Mouse (Mus musculus) heart, adult 2 months (tissue): ENCODE measurements around the gene Pdzd9. TPM values are rescaled to one million over a fixed set of nuclear protein-coding genes. Genes with fewer than 3 reads are reported as not detected.
A peak's percentile ranks its signal among the peaks of the same experiment; 100 is the strongest.

Source experiments
- DNase-seq, 2 experiments: peaks; one replicate each; pipeline ENCODE4 v3.0.0; 2021
- H3K27ac ChIP-seq: fragments of 200-600 bp; 2 replicates; pipeline ENCODE4 v1.8.1; 2022
- H3K27me3 ChIP-seq: fragments of 200-500 bp; 2 replicates; pipeline ENCODE4 v1.6.1; 2012; ENCODE audit warnings: mild to moderate bottlenecking, low read length, inconsistent platforms, mixed read lengths; ENCODE audit not compliant: control insufficient read depth, insufficient read depth
- H3K36me3 ChIP-seq: fragments of 200-500 bp; 2 replicates; pipeline ENCODE4 v1.6.1; 2012; ENCODE audit warnings: low read length, inconsistent platforms; ENCODE audit not compliant: control insufficient read depth, insufficient read depth
- H3K4me1 ChIP-seq: fragments of 200-500 bp; 2 replicates; pipeline ENCODE4 v1.6.1; 2011; ENCODE audit warnings: low read length; ENCODE audit not compliant: control insufficient read depth, insufficient read depth
- H3K4me3 ChIP-seq: fragments of 200-600 bp; 2 replicates; pipeline ENCODE4 v1.8.1; 2022
- H3K79me2 ChIP-seq: fragments of 200-500 bp; replicated peaks from 2 replicates; pipeline ENCODE4 v1.6.1; 2012; ENCODE audit warnings: mild to moderate bottlenecking, inconsistent platforms, low read length, moderate library complexity, mixed read lengths; ENCODE audit not compliant: control insufficient read depth, insufficient read depth
- H3K9ac ChIP-seq: fragments of 200-500 bp; 2 replicates; pipeline ENCODE4 v1.6.1; 2012; ENCODE audit warnings: low read depth, mild to moderate bottlenecking, control low read depth, inconsistent platforms, low read length, mixed read lengths
- CTCF ChIP-seq: fragments of 200-600 bp; IDR thresholded peaks from 2 replicates; pipeline ENCODE4 v1.8.1; 2022; ENCODE audit warnings: antibody characterized with exemption, mild to moderate bottlenecking, moderate library complexity
- EP300 ChIP-seq: fragments of 200-500 bp; IDR thresholded peaks from 2 replicates; pipeline ENCODE4 v1.6.1; 2011; ENCODE audit warnings: low read depth, low read length, control low read depth; ENCODE audit not compliant: insufficient read depth
- POLR2A ChIP-seq: fragments of 200-500 bp; IDR thresholded peaks from 2 replicates; pipeline ENCODE4 v1.6.1; 2011; ENCODE audit warnings: mild to moderate bottlenecking, low read depth, low read length, control low read depth; ENCODE audit not compliant: insufficient read depth
- WGBS: fragments of 180-500 bp; shearing (Covaris S2); methylation state at CpG from one replicate; pipeline ENCODE4 v1.1.7; 2018; 5-methylcytosine and 5-hydroxymethylcytosine counted together
- intact Hi-C: fragments of 180-260 bp; cut with DNase I; formaldehyde crosslinking; loops from one replicate; pipeline ENCODE4 v1.15.1; 2025
- polyA plus RNA-seq: library from polyadenylated mRNA; depleted of rRNA; stranded (reverse); fragments of >200 nt; gene quantifications from 2 replicates; pipeline ENCODE4 v1.2.3, GENCODE M21; 2012
- total RNA-seq, 2 experiments: library from RNA; stranded (reverse); gene quantifications; 2 replicates each; pipeline ENCODE4 v1.2.3; 2021

The Pdzd9 gene
- total and polyA plus RNA-seq, 3 experiments = not detected

- intact Hi-C loops = no loop called here
- 84% methylated on average over 6 of the region's 6 CpGs for WGBS
- Histone ChIP-seq H3K79me2 (0 out of 2 replicates have a peak, but pooled peaks cover 3% of the 10 kb centered on the region), H3K27ac (no peak overlapping the region), H3K36me3 (no peaks in the 10 kb centered on the region), H3K4me3 (no peak overlapping the region), H3K9ac (no peak overlapping the region), H3K4me1 (peaks cover 2% of the 10 kb centered on the region; the same call in 1 of the 2 replicates), H3K27me3 (no peaks in the 10 kb centered on the region)
- TF ChIP-seq EP300 = no peak
- no peak for DNase-seq
These were observed 29.4 kb upstream of the Pdzd9 start for GRCm38 (mm10) chr7:120699586-120699985.

- TF ChIP-seq POLR2A (no peak), CTCF (no peak), EP300 (no peak)
- H3K36me3 ChIP-seq = no peaks in the 10 kb centered on the region
- DNase-seq = no peak
- intact Hi-C loops = no loop called here
- H3K4me1 ChIP-seq = no peaks in the 10 kb centered on the region; the same call in 1 of the 2 replicates
- peaks cover 7% of the 10 kb centered on the region for H3K79me2 ChIP-seq
- no peak overlapping the region for H3K27ac ChIP-seq
- no peaks in the 10 kb centered on the region for H3K27me3 ChIP-seq
- no peak overlapping the region for H3K4me3 ChIP-seq
- no peak overlapping the region for H3K9ac ChIP-seq
- WGBS = 100% methylated on average over 2 of the region's 2 CpGs
These were observed 26.2 kb upstream of the Pdzd9 start for GRCm38 (mm10) chr7:120696331-120696730.

- 87% methylated on average over 1 of the region's 1 CpGs for WGBS
- Histone ChIP-seq H3K4me1 (no peaks in the 10 kb centered on the region; the same call in 1 of the 2 replicates), H3K27me3 (no peaks in the 10 kb centered on the region), H3K4me3 (no peak overlapping the region), H3K79me2 (peaks cover 7% of the 10 kb centered on the region), H3K9ac (no peak overlapping the region), H3K27ac (no peak overlapping the region), H3K36me3 (no peaks in the 10 kb centered on the region)
- intact Hi-C loops = no loop called here
- no peak for DNase-seq
- TF ChIP-seq POLR2A = no peak
- TF ChIP-seq EP300 = no peak
- TF ChIP-seq CTCF = no peak
These were observed 25.5 kb upstream of the Pdzd9 start for GRCm38 (mm10) chr7:120695641-120696040.

- intact Hi-C loops = no loop called here
- Histone ChIP-seq H3K27me3 (no peaks in the 10 kb centered on the region), H3K79me2 (peaks cover 7% of the 10 kb centered on the region), H3K4me1 (no peaks in the 10 kb centered on the region; the same call in 1 of the 2 replicates), H3K9ac (no peak overlapping the region), H3K4me3 (no peak overlapping the region), H3K27ac (no peak overlapping the region), H3K36me3 (no peaks in the 10 kb centered on the region)
- no peak for TF ChIP-seq POLR2A
- TF ChIP-seq EP300 = no peak
- TF ChIP-seq CTCF = no peak
- no peak for DNase-seq
- 69% methylated on average over 6 of the region's 6 CpGs for WGBS
These were observed 25.1 kb upstream of the Pdzd9 start for GRCm38 (mm10) chr7:120695196-120695595.

GRCm38 (mm10) chr7:120693831-120694375 is 23.8 kb upstream of the Pdzd9 start:
- TF ChIP-seq POLR2A = no peak
- no peak for TF ChIP-seq CTCF
- TF ChIP-seq EP300 = no peak
- no peak overlapping the region for H3K27ac ChIP-seq
- no peaks in the 10 kb centered on the region for H3K36me3 ChIP-seq
- H3K4me1 ChIP-seq = no peaks in the 10 kb centered on the region; the same call in 1 of the 2 replicates
- no peak overlapping the region for H3K4me3 ChIP-seq
- intact Hi-C loops = no loop called here
- WGBS = 95% methylated on average over 5 of the region's 5 CpGs
- H3K9ac ChIP-seq = no peak overlapping the region
- peaks cover 8% of the 10 kb centered on the region for H3K79me2 ChIP-seq
- no peaks in the 10 kb centered on the region for H3K27me3 ChIP-seq
- DNase-seq = no peak

GRCm38 (mm10) chr7:120690634-120691033 is 20.5 kb upstream of the Pdzd9 start:
- no peak overlapping the region for H3K9ac ChIP-seq
- no peaks in the 10 kb centered on the region for H3K27me3 ChIP-seq
- no peak for DNase-seq
- no peak for TF ChIP-seq EP300
- peak; percentile 58 for TF ChIP-seq CTCF
- no peak for TF ChIP-seq POLR2A
- H3K27ac ChIP-seq = no peak overlapping the region
- peaks cover 5% of the 10 kb centered on the region for H3K4me1 ChIP-seq
- H3K79me2 ChIP-seq = peaks cover 8% of the 10 kb centered on the region
- H3K36me3 ChIP-seq = peaks cover 2% of the 10 kb centered on the region; the same call in 1 of the 2 replicates
- 68% methylated on average over 4 of the region's 4 CpGs for WGBS
- no peak overlapping the region for H3K4me3 ChIP-seq
- intact Hi-C loops = no loop called here
